Mouse (Mus musculus) heart, embryonic 16.5 days (tissue): ENCODE results near the gene Rbm42. TPM values are rescaled to one million over a fixed set of nuclear protein-coding genes. Genes with fewer than 3 reads are reported as not detected.

ENCODE experiments used
- ATAC-seq: fragments of 200-750 bp; cut with Nextera tagmentation; replicated peaks from 2 replicates; pipeline ENCODE4 v1.8.0; 2017; ENCODE audit warnings: moderate number of reproducible peaks; ENCODE audit not compliant: insufficient read depth, low FRiP score; ENCODE audit errors: extremely low read depth
- H3K27ac ChIP-seq: fragments of 300-500 bp; sonication (generic); 2 replicates; pipeline ENCODE4 v1.5.1; 2014; ENCODE audit warnings: mild to moderate bottlenecking, low read length, control low read depth, moderate library complexity
- H3K27me3 ChIP-seq: fragments of 300-500 bp; sonication (generic); 2 replicates; pipeline ENCODE4 v1.6.1; 2014; ENCODE audit warnings: low read length, mixed read lengths; ENCODE audit not compliant: control insufficient read depth, insufficient read depth
- H3K36me3 ChIP-seq: fragments of 300-500 bp; sonication (generic); 2 replicates; pipeline ENCODE4 v1.6.1; 2014; ENCODE audit not compliant: control insufficient read depth, insufficient read depth
- H3K4me1 ChIP-seq: fragments of 300-500 bp; sonication (generic); 2 replicates; pipeline ENCODE4 v1.6.1; 2014; ENCODE audit warnings: low read length, mixed read lengths; ENCODE audit not compliant: control insufficient read depth, insufficient read depth
- H3K4me2 ChIP-seq: fragments of 300-500 bp; sonication (generic); 2 replicates; pipeline ENCODE4 v1.6.1; 2014; ENCODE audit warnings: low read depth, mild to moderate bottlenecking, control low read depth, low read length
- H3K4me3 ChIP-seq: fragments of 300-500 bp; sonication (generic); 2 replicates; pipeline ENCODE4 v1.5.1; 2014; ENCODE audit warnings: mild to moderate bottlenecking, control low read depth, low read length
- H3K9ac ChIP-seq: fragments of 300-500 bp; sonication (generic); 2 replicates; pipeline ENCODE4 v1.6.1; 2014; ENCODE audit warnings: low read length, control low read depth
- H3K9me3 ChIP-seq: fragments of 300-500 bp; sonication (generic); replicated peaks from 2 replicates; pipeline ENCODE4 v1.6.1; 2016; ENCODE audit warnings: low read length; ENCODE audit not compliant: control insufficient read depth
- WGBS: fragments of 180-500 bp; shearing (Covaris S2); extraction: QIAGEN DNeasy Blood & Tissue Kit; methylation state at CpG from one replicate; pipeline ENCODE4 v1.1.7; 2014; 5-methylcytosine and 5-hydroxymethylcytosine counted together
- polyA plus RNA-seq: library from polyadenylated mRNA; unstranded; fragments of >200 nt; fragmentation: Nextera tagmentation; extraction: Ambion mirVana; gene quantifications from 2 replicates; pipeline ENCODE4 v1.2.1, GENCODE M21; 2015

Gene Rbm42
- 84.5 and 85.8 TPM in 2 replicates for polyA plus RNA-seq

DNA sequence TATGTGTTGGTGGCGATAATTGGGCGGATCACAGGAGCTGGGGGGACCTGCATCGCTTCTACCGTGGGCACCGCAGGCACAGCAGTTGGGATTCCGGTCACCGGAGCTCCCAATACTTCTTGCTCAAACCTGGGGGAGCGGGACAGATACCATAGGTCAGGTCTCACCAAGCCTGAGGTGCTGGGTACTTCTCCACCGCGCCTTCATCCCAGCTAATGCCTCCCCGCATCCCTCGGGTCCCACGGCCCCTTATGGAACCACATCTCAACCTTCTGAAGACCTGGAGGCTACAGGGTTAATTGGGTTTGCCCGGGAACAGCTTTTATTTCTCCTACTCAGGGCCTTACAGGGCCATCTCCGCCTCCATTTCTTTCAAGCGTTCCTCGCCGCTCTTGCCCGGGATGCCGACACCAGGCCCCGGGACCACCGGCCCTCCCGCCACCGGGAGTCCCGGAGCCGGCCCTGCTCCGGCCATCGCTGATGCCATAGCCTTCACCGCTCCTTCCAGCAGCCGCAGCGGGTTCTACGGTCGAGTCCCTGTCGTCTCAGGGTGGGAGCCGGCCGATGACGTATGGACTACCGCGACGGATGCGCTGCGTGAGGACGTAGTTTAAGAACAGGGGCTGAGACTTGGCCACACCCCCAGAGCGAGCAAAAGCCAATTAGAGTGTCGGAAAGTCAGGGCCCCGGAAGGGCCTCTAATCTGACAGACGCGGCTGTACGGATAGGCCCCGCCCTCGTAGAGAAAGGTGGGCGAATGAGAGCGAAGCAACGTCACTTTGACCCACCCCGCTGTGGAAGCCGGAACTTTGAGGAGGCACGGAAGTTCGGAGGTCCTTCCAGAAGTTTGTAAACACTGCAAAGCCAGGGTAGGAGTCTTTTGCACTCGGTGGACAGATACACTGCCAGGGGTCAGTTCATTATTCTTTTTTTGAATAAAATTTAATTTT lies at the start of gene Rbm42:
TSS of gene Rbm42 (minus strand) at position 727 of the 950 bp plus-strand sequence.
- H3K36me3 ChIP-seq, result peaks cover 34% of the 10 kb centered on the region
- H3K27ac ChIP-seq, result peak within 1 kb of the TSS; percentile 69
- no peaks in the 10 kb centered on the region for H3K27me3 ChIP-seq
- H3K9me3 ChIP-seq, result no peaks in the 10 kb centered on the region
- H3K9ac ChIP-seq, result peak within 1 kb of the TSS; percentile 92
- peak within 1 kb of the TSS; percentile 88 for H3K4me3 ChIP-seq
- peaks cover 9% of the 10 kb centered on the region for H3K4me1 ChIP-seq
- peak; percentile 100 for ATAC-seq
- peak within 1 kb of the TSS; percentile 94 for H3K4me2 ChIP-seq
- WGBS, result 1% methylated on average over 59 of the region's 59 CpGs

DNA sequence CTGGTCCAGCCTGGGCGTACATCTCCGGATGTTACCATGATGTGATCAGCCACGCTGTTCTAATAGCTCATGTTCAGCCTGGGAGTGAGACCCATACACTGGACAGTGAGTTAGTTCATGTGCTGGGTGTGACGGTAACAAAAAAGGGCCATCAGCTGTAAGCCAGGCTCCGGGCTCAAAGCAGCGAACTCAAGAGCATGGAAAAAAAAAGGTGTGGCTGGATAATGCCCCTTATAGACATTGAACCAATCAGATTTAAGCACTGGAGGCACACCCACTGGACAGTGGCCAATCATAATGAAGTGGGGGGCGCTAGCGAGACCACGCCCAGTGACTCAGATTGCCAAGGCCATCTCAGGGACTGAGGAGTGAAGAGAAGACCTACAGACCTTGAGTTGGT lies 48.5 kb upstream of the Rbm42 start, which contains the start of gene 2200002J24Rik:
TSS of gene 2200002J24Rik (plus strand) at position 338 of the 400 bp plus-strand sequence.
- Histone ChIP-seq H3K9ac (no peak within 1 kb of the TSS), H3K4me2 (no peak within 1 kb of the TSS), H3K9me3 (no peaks in the 10 kb centered on the region), H3K4me1 (peaks cover 4% of the 10 kb centered on the region), H3K36me3 (no peaks in the 10 kb centered on the region), H3K27me3 (no peaks in the 10 kb centered on the region), H3K4me3 (no peak within 1 kb of the TSS), H3K27ac (no peak within 1 kb of the TSS)
- 40% methylated on average over 9 of the region's 9 CpGs for WGBS
- ATAC-seq, result peak; percentile 32; the same call in 1 of the 2 replicates

- no peaks in the 10 kb centered on the region for H3K27me3 ChIP-seq
- H3K4me1 ChIP-seq, result peaks cover 4% of the 10 kb centered on the region
- H3K4me2 ChIP-seq, result no peak overlapping the region
- no peaks in the 10 kb centered on the region for H3K9me3 ChIP-seq
- no peak overlapping the region for H3K9ac ChIP-seq
- 51% methylated on average over 5 of the region's 5 CpGs for WGBS
- H3K27ac ChIP-seq, result no peak overlapping the region
- H3K4me3 ChIP-seq, result no peak overlapping the region
- H3K36me3 ChIP-seq, result no peaks in the 10 kb centered on the region
- ATAC-seq, result no peak
Measured at GRCm38 (mm10) chr7:30698101-30698500, 48.0 kb upstream of the Rbm42 start.

DNA sequence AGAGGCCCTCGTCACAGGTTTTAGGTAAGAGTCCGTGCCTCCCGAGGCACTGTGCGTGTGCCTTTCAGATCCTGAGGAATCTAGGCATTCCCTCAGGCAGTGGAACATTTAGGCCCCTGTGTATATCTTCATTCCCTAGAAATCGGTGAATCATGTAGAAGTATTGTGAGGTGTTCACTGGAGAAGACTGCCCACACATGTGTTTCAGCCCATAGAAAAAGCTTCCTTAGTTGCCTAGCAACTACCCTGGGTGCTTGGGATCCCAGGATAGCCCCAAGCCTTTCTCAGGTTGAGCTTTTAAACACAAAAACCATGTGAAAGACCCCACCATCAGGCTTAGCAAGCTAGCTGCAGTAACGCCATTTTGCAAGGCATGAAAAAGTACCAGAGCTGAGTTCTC lies 38.2 kb upstream of the Rbm42 start:
- no peak for ATAC-seq
- Histone ChIP-seq H3K4me2 (no peak overlapping the region), H3K4me3 (no peak overlapping the region), H3K9ac (no peak overlapping the region), H3K9me3 (no peaks in the 10 kb centered on the region), H3K27ac (no peak overlapping the region), H3K27me3 (0 out of 2 replicates have a peak, but pooled peaks cover 2% of the 10 kb centered on the region), H3K36me3 (no peaks in the 10 kb centered on the region), H3K4me1 (no peaks in the 10 kb centered on the region)
- 76% methylated on average over 6 of the region's 6 CpGs for WGBS

DNA sequence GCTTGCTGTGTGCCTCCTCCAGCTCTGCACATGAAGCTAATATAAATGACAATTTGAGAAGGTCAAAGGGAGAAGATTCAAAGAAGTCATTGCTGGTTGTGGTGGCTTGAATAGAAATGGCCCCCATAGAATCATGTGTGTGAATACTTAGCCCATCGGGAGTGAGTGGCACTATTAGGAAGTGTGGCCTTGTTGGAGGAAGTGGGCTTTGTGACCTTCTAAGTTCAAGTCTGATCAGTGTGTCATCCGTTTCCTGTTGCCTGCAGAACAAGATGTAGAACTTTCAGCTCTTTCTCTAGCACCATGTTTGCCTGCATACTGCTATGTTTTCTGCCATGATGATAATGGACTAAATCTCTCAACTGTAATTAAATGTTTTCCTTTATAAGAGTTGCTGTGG lies 33.3 kb upstream of the Rbm42 start:
- Histone ChIP-seq H3K9me3 (no peaks in the 10 kb centered on the region), H3K4me3 (no peak overlapping the region), H3K27me3 (0 out of 2 replicates have a peak, but pooled peaks cover 2% of the 10 kb centered on the region), H3K4me1 (0 out of 2 replicates have a peak, but pooled peaks cover 6% of the 10 kb centered on the region), H3K9ac (no peak overlapping the region), H3K27ac (no peak overlapping the region), H3K4me2 (no peak overlapping the region), H3K36me3 (no peaks in the 10 kb centered on the region)
- no peak for ATAC-seq
- WGBS, result 57% methylated on average over 2 of the region's 2 CpGs

DNA sequence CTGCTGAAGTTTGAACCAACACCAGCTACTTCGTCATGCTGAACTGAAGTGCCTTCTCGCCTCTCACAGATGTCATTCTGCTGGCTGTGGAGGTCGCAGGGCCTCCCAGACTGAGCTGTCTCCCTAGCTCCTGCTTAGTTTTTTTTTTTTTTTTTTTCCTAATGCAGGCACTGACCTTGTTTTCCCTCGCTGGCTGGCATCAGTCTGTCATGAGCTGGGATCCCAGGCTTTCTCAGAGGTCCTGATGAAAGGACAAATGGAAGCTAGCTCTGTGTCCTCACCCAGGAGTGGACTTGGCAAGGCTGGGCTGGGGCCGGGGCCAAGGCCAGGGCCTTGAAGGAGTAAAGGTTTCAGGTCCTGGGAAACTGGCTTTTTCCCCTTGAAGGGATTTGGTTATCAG lies 31.8 kb upstream of the Rbm42 start:
- Histone ChIP-seq H3K9me3 (0 out of 2 replicates have a peak, but pooled peaks cover 2% of the 10 kb centered on the region), H3K9ac (no peak overlapping the region), H3K4me2 (no peak overlapping the region), H3K4me3 (no peak overlapping the region), H3K27me3 (no peaks in the 10 kb centered on the region), H3K27ac (no peak overlapping the region), H3K4me1 (0 out of 2 replicates have a peak, but pooled peaks cover 6% of the 10 kb centered on the region), H3K36me3 (no peaks in the 10 kb centered on the region)
- 40% methylated on average over 5 of the region's 5 CpGs for WGBS
- no peak for ATAC-seq

DNA sequence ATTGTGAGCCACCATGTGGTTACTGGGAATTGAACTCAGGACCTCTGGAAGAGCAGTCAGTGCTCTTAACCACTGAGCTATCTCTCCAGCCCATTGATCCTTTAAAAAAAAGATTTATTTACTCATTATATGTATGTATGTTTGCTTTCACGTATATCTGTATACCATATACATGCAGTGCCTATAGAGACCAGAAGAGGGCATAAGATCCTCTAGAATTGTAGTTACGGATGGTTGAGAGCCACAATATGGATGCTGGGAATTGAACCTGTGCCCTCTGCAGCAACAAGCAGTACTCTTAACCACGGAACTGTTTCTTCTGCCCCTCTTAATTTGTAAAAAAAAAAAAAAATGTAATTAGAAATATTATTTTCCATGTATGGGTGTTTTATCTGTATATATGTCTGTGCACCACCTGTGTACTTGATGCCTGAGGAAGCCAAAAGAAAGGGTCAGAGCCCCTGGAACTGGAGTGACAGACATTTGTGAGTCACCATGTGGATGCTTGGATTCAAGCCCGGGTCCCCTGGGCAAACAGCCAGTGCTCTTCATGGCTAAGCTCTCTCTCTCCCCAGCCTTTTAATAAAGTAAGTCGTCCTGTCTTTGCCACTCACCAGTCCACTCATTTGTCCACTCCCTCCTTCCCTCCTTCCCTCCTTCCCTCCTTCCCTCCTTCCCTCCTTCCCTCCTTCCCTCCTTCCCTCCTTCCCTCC lies 28.3 kb upstream of the Rbm42 start:
- no peak overlapping the region for H3K4me3 ChIP-seq
- 42% methylated on average over 5 of the region's 5 CpGs for WGBS
- no peaks in the 10 kb centered on the region for H3K27me3 ChIP-seq
- H3K9ac ChIP-seq, result no peak overlapping the region
- H3K4me2 ChIP-seq, result no peak overlapping the region
- no peaks in the 10 kb centered on the region for H3K36me3 ChIP-seq
- H3K27ac ChIP-seq, result no peak overlapping the region
- 0 out of 2 replicates have a peak, but pooled peaks cover 6% of the 10 kb centered on the region for H3K4me1 ChIP-seq
- 0 out of 2 replicates have a peak, but pooled peaks cover 4% of the 10 kb centered on the region for H3K9me3 ChIP-seq
- peak; percentile 70 for ATAC-seq

- no peak for ATAC-seq
- H3K27me3 ChIP-seq, result no peaks in the 10 kb centered on the region
- no peaks in the 10 kb centered on the region for H3K9me3 ChIP-seq
- H3K4me1 ChIP-seq, result no peaks in the 10 kb centered on the region
- WGBS, result 63% methylated on average over 9 of the region's 9 CpGs
- H3K4me2 ChIP-seq, result no peak within 1 kb of the TSS
- H3K4me3 ChIP-seq, result no peak within 1 kb of the TSS
- no peak within 1 kb of the TSS for H3K9ac ChIP-seq
- H3K36me3 ChIP-seq, result no peaks in the 10 kb centered on the region
- no peak within 1 kb of the TSS for H3K27ac ChIP-seq
Measured at GRCm38 (mm10) chr7:30671480-30671879, 21.4 kb upstream of the Rbm42 start, which contains the start of gene Pmis2. Gene Pmis2, minus strand, starts transcription at chr7:30671605.
